7 mouse cellular contexts compared by ENCODE assay signal in genomic region chr12:17011100-17011870, GRCm38 (mm10). TPM values are rescaled to one million over a fixed set of nuclear protein-coding genes. Genes with fewer than 3 reads are reported as not detected.
DNase-seq lines count a peak whose midpoint lies in the region; ATAC-seq lines count a peak whose summit lies in the region.

Gene 2410004P03Rik, minus strand, starts transcription at chr12:17011727.

- peak within 1 kb of the TSS; percentile 61 for H3K4me2 ChIP-seq in intestine, embryonic 14.5 days (ENCODE audit: low read length)
- peak within 1 kb of the TSS; percentile 62 for H3K4me2 ChIP-seq in limb, embryonic 12.5 days
- H3K4me2 ChIP-seq in midbrain, embryonic 13.5 days (replicated peaks) = peak within 1 kb of the TSS; percentile 55

- peak; percentile 82 for ATAC-seq in intestine, embryonic 14.5 days (replicated peaks; ENCODE audit: low FRiP score, low TSS enrichment, low read depth)
- peak; percentile 44; the same call in 1 of the 2 replicates for ATAC-seq in limb, embryonic 12.5 days (ENCODE audit: insufficient number of reproducible peaks, insufficient read depth, low FRiP score, low TSS enrichment, low read depth)
- ATAC-seq in midbrain, embryonic 13.5 days = peak; percentile 73

- intact Hi-C loops in gastrocnemius, postnatal 36 days (cut with DNase I) = loop anchor here (1.0 to 5.0 kb wide), 2 partner anchors 205 to 294 kb away; no protein-coding TSS in a partner anchor

- peak within 1 kb of the TSS; percentile 41 for H3K4me3 ChIP-seq in intestine, embryonic 14.5 days (ENCODE audit: low read depth, low read length)
- H3K4me3 ChIP-seq in limb, embryonic 12.5 days (replicated peaks) = peak within 1 kb of the TSS; percentile 39
- H3K4me3 ChIP-seq in midbrain, embryonic 13.5 days (replicated peaks) = peak within 1 kb of the TSS; percentile 39

- H3K27ac ChIP-seq in intestine, embryonic 14.5 days (ENCODE audit: low read depth) = no peak within 1 kb of the TSS
- H3K27ac ChIP-seq in limb, embryonic 12.5 days = no peak within 1 kb of the TSS
- no peak within 1 kb of the TSS for H3K27ac ChIP-seq in midbrain, embryonic 13.5 days

- peak; percentile 82 for DNase-seq in adrenal gland, adult 2 months
- peak; percentile 83 for DNase-seq in embryo, embryonic 10 days (ENCODE audit: low spot score)
- peak; percentile 73 to 80 for DNase-seq in gastrocnemius, postnatal 36 days
- peak; percentile 93 for DNase-seq in intestine, embryonic 14.5 days (ENCODE audit: low spot score)
- peak; percentile 71 for DNase-seq in spleen, adult 12 weeks (ENCODE audit: low spot score)

- no peaks in the 10 kb centered on the region for H3K36me3 ChIP-seq in intestine, embryonic 14.5 days (ENCODE audit: control insufficient read depth, insufficient read depth, low read length)
- no peaks in the 10 kb centered on the region for H3K36me3 ChIP-seq in limb, embryonic 12.5 days
- H3K36me3 ChIP-seq in midbrain, embryonic 13.5 days = no peaks in the 10 kb centered on the region

- H3K9ac ChIP-seq in intestine, embryonic 14.5 days (ENCODE audit: low read length) = peak within 1 kb of the TSS; percentile 42
- H3K9ac ChIP-seq in limb, embryonic 12.5 days (replicated peaks) = peak within 1 kb of the TSS; percentile 46
- peak within 1 kb of the TSS; percentile 28; the same call in 1 of the 2 replicates for H3K9ac ChIP-seq in midbrain, embryonic 13.5 days (replicated peaks)

- peaks cover 4% of the 10 kb centered on the region; the same call in 1 of the 2 replicates for H3K9me3 ChIP-seq in intestine, embryonic 14.5 days (ENCODE audit: control insufficient read depth, low read length)
- no peaks in the 10 kb centered on the region for H3K9me3 ChIP-seq in limb, embryonic 12.5 days
- no peaks in the 10 kb centered on the region; the same call in 1 of the 2 replicates for H3K9me3 ChIP-seq in midbrain, embryonic 13.5 days

- H3K27me3 ChIP-seq in intestine, embryonic 14.5 days (replicated peaks; ENCODE audit: control insufficient read depth, insufficient read depth, low read length) = no peaks in the 10 kb centered on the region
- peaks cover 3% of the 10 kb centered on the region; the same call in 1 of the 2 replicates for H3K27me3 ChIP-seq in limb, embryonic 12.5 days
- H3K27me3 ChIP-seq in midbrain, embryonic 13.5 days = no peaks in the 10 kb centered on the region

- H3K4me1 ChIP-seq in intestine, embryonic 14.5 days (replicated peaks; ENCODE audit: control insufficient read depth, insufficient read depth, low read length) = 0 out of 2 replicates have a peak, but pooled peaks cover 3% of the 10 kb centered on the region
- no peaks in the 10 kb centered on the region; the same call in 1 of the 2 replicates for H3K4me1 ChIP-seq in limb, embryonic 12.5 days (replicated peaks)
- H3K4me1 ChIP-seq in midbrain, embryonic 13.5 days (replicated peaks) = peaks cover 6% of the 10 kb centered on the region

- 8% methylated on average over 29 of the region's 29 CpGs for WGBS in intestine, embryonic 14.5 days
- 9% methylated on average over 29 of the region's 29 CpGs for WGBS in limb, embryonic 12.5 days
- 6% methylated on average over 29 of the region's 29 CpGs for WGBS in midbrain, embryonic 13.5 days

RNA-seq across cellular contexts. Expression of gene 2410004P03Rik, which starts in this region (rescaled TPM):
- not detected for total RNA-seq in adrenal gland, adult 2 months (2021)
- not detected in 2 replicates for polyA plus RNA-seq in adrenal gland, adult 2 months (2012; rRNA removed)
- total RNA-seq in gastrocnemius, postnatal 36 days (2021) = not detected
- polyA plus RNA-seq in intestine, embryonic 14.5 days (2014; fragmentation: Nextera tagmentation; extraction: Ambion mirVana) = 0.20 and 0.26 TPM in 2 replicates
- polyA plus RNA-seq in limb, embryonic 12.5 days (2016; fragmentation: Nextera tagmentation; extraction: Ambion mirVana) = 0.75 and 1.1 TPM in 2 replicates
- polyA plus RNA-seq in midbrain, embryonic 13.5 days (2015; fragmentation: Nextera tagmentation; extraction: Ambion mirVana) = 0.82 and 1.5 TPM in 2 replicates

Comparison
In these comparisons a context has a peak if more than half of its experiments do, and no peak if none do; other contexts are left out.
1. Peak in DNase-seq in adrenal gland, adult 2 months; RNA of the gene not detected or under 1 TPM.
2. Peak in DNase-seq in gastrocnemius, postnatal 36 days; RNA of the gene not detected or under 1 TPM.
3. Peak in DNase-seq, ATAC-seq, H3K4me3 ChIP-seq, H3K9ac ChIP-seq and H3K4me2 ChIP-seq in intestine, embryonic 14.5 days; RNA of the gene not detected or under 1 TPM.